Mouse (Mus musculus) right cerebral cortex, postnatal 36 days (tissue): ENCODE measurements at regions not wholly inside any gene's neighbourhood (a gene's known extent, or its start where the extent isn't known, plus 50 kb on each side); places are given as distances from the start of the nearest gene placed in this dataset.
"Not testable (repeated sequence)": the region's sequence is repeated elsewhere in the genome, so short reads cannot be mapped to it uniquely, and the experiment has no call there.

Experiments used
- DNase-seq, 2 experiments: peaks; one replicate each; pipeline ENCODE4 v3.0.0; 2022; ENCODE audit warnings: low spot score in 2 of 2, mixed read lengths in 1 of 2

DNA sequence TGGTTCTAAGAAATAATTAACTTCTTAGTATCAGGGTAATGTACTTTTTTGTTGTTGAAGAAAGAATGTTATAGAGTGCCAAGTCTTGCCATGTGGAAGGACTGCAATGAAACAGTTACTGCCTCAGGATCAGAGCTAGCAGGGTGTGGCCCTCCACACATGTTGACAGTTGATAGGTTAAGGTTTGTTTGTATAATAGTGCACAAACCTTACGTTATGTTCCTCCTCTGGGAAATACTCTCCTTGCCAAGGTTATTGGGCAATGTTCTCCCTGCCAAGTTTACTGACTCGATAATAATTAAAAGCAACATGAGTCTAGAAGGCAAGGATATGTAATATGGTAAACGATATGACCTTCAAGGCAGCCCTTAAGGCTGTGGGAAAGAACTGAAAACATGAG is 799.2 kb downstream of the Rab28 start:
- DNase-seq, result no peak

- DNase-seq, result peak in 1 of 2 experiments; percentile 3
Observed at GRCm38 (mm10) chr5:40901742-40902141, 806.2 kb downstream of the Rab28 start.

- no peak for DNase-seq
Observed at GRCm38 (mm10) chr5:40882886-40883285, 825.1 kb downstream of the Rab28 start.

DNA sequence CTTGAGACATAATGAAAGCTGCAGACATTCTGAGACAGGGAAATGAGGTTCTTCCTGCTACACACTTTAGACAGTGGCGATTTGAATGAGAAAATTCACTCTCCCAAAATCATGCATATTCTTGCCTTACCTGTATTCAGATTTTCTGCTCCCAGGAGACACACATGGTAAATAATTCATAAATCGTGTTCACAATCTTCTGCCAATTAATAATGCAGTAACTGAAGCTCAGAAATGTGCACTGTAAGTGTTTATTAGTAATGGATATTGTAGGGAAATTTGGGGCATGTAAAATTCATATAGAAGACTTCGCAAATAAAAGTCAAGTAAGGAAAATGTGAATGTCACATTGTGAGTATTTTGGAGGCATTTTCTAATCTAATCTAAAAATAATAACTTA is 830.2 kb downstream of the Rab28 start:
- DNase-seq, result no peak

DNA sequence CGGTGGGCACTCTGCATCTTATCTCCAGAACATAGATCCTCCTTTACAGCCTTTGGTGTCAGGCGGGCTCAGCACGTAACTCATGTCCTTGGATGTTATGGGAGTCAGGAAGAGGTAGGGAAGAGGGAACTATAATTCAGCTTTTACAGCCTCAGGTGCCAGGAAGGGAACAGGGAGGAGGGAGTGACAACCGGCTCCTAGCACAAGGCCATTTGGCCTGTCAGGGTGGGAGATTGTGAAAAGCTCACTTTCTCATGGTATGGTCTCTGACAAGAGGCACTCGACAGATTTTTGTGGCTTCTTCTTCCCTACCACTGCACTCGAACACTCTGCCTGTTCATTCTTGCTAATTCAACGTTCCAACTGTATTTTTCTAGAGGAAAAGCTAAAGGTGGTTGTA is 845.6 kb downstream of the Rab28 start:
- DNase-seq, result not testable (repeated sequence)
